Mouse (Mus musculus): ENCODE measurements around the gene Pigz. TPM values are rescaled to one million over a fixed set of nuclear protein-coding genes. Genes with fewer than 3 reads are reported as not detected.
"Not testable (repeated sequence)": the region's sequence is repeated elsewhere in the genome, so short reads cannot be mapped to it uniquely, and the experiment has no call there.

The Pigz gene
- polyA plus RNA-seq, 1 experiment from 2014 or later, result 3.1 TPM

DNA sequence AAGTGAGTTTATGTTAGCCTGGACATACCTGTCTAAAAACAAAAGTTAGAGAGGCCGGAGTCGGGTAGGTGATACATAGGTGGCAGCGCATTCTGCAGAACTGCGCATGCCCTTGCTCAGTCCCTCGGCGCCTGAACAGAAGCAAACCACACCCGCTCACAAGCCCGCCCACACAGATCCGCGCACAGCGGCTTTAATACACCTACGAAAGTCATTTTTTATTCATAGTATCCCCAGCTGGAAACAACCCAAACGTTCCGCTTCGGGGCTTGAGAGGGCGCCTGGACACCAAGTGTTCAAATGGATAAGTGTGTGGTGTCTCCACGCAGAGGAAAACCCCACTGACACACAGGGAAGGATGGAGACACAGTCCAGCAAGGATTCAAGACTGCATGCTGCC lies 2.3 kb upstream of the Pigz start:
- no peak for DNase-seq (ENCODE audit: low spot score)

DNA sequence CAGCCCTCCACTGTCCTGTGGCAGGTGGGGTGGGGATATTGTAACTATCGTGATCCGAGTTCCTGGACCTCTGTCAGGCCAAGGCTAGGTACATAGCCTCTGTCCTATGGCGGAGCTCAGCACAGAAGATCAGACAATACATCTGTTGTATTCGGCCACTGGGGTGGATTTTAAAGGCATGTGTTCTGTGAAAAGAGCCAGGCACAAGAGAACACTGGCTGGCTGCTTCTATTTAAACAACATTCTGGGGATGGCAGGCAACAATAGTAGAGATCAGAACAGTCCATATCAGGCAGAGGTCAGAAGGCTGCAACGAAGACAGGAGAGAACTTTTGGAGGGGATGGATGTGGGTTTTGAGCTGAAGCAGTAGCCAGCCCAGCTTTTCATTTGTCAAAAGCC lies 1.4 kb upstream of the Pigz start:
- DNase-seq (ENCODE audit: low spot score), result no peak

DNA sequence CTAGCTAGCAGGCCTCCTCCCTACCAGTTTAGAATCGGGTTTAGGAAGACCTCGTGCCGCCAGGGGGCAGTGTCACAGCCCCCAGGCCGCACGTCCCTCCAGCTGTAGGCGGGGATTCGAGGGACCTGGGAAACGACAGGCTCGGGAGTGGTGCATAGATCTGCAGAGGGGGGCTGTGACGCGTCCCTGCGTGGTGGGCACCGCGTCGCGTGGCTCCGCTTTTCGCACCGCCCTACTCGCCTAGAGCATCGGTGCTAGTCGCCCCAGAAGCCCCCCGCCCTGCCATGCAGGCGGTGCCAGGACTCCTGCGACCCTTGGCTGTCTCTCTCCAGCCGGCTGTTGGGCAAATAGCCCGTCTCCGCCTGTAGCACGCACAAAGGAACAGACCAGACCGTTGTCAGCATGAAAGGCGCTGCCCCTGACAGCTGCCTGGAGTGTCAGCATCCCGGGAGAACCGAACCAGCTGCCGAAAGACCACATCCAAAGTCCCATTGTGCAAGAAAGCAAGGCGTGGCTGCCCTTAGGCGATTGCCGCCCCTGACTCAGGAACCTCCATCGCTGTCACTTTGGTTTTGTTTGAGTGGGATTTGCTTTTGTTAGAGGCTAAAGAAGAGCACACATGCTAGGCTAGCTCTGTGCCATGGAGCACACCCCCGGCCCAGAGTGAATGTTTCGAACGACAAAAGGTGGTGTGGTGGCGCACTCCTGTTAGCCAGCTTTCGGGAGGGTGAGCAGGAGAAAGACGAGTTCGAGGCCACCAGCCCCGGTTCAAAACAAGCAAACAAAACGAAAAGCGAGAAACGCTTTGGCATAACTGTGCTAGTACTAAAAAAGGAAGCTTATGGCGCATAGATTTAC lies 582 bp upstream of the Pigz start:
- DNase-seq (ENCODE audit: low spot score), result peak; percentile 94

DNA sequence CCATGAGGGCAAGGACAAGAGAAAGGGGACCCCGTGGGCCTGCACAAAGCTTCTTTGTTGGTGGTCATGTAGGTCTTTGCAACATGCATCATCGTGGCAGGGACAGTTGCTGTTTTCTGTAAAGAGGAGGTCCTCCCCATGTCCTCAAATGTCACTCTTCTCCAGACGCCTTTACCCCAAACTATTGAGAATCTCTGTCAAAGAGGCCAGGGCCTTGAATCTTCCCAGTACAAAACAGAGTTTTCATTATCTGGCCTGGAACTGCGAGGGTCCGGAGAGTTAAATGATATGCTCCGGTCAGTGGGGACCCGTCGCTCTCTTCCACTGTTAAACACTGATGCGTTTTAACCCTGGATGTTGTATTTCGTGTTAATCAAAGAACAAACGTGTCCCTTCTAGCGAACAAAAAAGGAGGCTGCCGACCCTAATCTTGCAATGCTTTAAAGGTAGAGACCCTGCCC lies 929 bp downstream of the Pigz start:
- no peak for DNase-seq (ENCODE audit: low spot score)

DNA sequence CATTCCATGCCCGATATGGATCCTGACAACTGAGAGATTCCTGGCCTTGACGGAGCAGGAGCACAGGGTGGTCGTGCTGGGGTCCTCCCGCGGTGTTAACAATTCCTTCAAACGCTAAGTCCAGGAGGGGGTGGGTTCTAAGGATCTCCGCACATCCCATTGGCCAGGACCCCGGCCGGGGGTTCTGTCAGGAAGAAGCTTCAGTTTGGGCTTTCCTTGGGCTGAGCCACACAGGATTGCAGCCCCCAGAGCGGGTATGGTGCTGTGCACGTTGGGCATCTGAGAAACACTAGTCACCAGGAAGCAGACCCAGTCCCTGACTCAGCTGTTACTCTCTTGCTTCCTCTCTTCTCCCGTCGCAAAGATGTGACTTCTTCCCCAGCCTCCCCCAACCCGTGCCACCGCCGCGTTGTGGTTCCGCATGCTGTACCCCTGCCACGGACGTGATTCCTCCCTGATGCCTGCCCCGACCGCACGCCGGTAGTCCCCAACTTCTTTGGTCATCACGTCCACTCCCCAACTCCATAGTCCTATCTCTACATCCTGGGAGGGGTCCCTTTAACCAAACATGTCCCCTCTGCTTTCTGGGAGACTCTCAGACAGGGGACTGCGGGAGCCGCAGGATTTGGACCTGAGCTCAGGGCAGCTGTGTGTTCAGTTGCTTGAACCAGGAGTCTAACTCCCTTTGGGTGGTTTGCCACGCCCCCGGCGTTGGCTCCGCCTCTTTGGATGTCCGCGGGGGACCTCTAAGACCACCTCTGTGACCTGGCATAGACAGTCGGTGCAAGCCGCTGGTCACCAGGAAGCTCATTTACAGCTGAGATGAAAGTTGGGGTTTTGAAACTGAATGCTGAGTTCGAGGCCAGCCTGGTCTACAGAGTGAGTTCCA lies 1.7 kb downstream of the Pigz start:
- peak; percentile 20 for DNase-seq (ENCODE audit: low spot score)

DNA sequence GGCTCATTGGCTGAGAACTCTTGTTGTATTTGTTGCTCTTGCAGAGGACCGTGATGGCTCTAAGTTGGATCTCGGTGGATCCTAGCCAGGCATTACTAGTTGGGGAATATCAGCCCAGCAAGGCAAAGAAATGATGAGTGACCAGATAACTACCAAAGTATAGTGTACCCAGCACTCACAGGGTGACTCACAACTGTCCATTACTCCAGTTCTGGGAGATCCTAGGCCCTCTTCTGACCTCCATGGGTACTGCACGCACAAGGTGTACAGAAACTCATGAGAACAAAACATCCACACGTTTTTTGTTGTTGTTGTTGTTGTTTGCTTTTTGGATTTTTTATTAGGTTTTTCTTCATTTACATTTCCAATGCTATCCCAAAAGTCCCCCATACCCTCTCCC lies 2.9 kb downstream of the Pigz start:
- no peak for DNase-seq (ENCODE audit: low spot score)

DNA sequence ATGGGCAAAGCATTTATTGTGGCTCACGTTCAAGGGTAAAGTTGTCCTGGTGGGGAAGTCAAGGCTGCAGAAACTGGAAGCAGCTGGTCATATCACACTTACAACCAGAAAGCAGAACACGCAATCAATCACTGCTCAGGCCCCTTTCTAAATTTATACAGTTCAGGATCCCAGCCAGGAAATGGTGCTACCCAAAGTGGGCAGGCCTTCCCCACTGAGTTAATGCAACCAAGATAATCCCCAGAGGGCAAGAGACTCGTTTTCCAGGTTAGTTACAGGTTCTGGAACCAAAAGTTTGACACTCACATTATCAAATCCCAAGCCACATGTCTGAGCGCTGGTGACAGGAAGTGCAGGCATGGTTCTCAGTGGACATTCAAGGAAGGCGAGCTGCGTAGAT lies 5.2 kb downstream of the Pigz start:
- DNase-seq (ENCODE audit: low spot score), result no peak

DNA sequence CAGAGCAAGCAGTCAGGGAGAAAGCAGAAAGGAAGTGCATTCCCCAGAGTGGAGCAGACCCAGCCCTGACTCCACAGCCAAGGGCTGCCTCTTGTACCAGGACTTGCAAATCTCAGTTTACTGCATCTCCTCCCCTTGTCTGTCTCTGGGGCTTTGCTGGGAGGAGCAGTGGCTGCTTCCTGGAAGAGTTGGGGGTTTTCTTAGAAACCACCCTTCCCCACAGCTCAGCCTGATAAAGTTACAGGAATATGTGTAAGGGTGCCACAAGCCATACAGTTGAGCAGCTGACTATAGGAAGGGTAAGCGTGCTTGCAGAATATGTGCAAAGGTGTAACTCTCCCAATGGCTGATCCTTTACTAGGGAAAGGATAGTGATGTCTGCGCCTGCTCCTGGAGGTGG lies 6.9 kb downstream of the Pigz start:
- DNase-seq (ENCODE audit: low spot score), result no peak

DNA sequence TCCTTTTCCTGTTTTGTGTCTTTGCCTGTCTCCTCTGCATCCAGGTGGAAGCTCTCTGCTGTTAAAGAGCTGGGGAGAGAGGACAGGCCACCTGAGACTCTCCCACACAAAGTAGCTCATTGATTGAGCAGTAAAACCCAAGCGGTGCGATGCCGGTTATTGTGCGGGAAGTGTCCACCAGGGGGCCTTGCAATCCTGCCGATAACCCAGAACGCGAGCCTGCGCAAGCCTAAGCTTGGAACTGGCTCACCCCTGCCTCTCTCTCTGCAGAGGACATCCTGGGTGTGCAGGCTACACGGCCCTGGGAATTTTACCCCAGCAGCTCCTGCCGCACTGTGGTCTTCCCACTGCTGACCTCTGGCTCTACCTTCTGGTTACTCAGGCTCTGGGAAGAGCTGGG lies 10.3 kb downstream of the Pigz start:
- peak; percentile 78 for DNase-seq (ENCODE audit: low spot score)

DNA sequence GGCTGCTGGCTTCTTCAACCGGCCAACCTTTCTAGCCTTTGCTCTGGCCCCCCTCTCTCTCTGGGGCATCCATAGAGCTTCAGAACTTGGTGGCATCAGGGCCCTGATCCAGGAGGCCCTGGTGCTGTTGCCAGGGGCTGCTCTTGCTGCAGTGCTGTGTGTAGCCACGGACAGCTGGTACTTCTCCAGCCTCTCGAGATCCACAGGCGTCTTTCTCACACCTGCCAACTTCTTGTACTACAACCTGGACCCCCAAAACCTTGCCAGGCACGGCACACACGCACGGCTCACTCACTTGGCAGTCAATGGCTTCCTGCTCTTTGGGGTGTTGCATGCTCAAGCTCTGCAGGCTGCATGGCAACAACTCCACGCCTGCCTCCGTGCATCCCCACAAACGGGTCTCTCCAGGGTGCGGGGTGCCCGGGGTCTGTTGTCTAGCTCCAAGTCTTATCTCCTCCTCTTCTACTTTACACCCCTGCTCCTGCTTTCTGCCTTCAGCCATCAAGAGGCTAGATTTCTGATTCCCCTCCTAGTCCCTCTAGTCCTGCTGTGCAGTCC lies 11.1 kb downstream of the Pigz start:
- DNase-seq (ENCODE audit: low spot score), result no peak

DNA sequence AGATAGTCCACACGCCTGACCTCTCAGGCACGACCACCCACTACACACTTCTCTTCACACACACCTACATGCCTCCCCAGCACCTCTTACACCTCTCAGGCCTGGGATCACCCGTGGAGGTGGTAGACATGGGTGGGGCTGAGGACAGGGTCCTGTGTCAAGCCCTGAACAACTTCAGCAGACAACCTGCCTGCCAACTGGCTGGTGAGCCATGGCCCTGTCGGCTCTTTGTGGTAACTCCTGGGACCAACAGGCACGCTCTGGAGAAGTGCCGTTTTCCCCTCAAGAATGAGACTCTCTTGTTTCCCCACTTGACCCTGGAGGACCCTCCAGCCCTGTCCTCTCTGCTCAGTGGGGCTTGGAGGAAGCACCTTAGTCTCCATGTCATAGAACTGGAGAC lies 11.7 kb downstream of the Pigz start:
- no peak for DNase-seq (ENCODE audit: low spot score)

DNA sequence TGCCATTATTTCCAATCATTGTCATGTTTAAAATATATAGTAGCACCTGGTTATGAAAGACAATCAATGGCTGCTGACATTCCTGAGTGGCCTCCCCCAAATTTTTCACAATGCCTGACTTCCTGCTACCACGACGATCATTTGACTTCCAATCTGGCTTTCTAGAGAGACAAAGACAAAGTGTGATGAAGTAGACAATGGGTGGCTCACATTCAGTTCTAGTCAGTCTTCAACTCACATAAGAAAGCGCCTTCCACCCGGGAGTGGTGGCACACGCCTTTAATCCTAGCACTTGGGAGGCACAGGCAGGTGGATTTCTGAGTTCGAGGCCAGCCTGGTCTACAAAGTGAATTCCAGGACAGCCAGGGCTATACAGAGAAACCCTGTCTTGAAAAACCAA lies 12.3 kb downstream of the Pigz start:
- not testable (repeated sequence) for DNase-seq (ENCODE audit: low spot score)

DNA sequence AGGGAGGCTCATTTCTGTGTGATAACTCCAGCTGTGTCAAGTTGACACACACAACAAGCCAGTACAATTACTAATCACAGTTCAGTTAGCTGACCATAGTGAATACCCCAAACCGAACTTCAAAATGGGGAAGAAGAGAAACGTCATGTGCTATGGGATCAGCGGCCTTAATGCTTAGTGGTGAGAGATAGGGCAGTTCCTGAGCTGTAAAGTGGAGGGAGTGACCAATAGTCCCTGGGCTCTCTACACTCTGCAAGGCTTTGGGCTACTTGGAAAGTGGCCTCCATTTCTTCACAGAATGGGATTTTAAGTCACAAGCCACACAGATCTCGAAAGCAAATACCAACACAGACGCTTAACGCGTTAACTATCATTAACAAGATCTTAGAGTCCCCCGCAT lies 13.7 kb downstream of the Pigz start:
- no peak for DNase-seq (ENCODE audit: low spot score)

DNA sequence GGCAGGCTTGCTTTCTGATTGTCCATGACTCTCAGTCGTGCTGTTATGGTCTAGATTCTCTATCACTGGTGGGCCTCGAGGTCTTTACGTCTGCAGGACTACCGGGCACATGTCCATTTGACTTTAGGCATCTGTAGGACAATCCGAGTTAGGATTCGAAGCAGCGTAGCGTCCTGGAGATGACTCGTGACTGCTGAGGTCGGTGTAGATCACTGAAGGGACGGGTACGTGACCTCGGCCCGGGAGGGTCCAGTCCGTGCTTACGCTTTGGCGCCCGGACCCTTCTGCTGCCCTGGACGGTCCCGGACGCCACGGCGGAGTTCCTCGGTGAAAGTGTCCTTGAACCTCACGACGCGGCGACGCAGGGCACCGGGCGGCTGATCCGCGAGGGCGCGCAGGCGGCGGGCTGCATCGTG lies 14.3 kb downstream of the Pigz start:
- no peak for DNase-seq (ENCODE audit: low spot score)

DNA sequence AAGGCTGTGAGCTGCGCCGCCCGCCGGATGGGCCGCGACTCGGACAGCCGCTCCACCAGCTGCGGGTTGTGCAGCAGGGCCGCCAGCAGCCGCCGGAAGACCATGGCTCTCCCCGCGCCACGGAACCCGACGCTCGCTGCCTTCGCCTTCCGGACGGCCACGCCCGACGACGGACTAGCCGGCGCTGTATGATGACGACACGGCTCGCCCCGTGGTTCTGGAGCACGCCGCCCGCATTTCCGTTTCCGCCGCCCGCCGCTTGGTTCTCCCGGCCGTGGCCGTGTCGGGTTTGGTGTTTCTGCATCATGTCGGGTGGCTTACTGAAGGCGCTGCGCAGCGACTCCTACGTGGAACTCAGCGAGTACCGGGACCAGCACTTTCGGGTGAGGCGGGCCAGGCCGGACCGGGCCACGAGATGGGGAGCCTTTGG lies 14.7 kb downstream of the Pigz start, which contains the start of the genes 0610012G03Rik and Ncbp2:
TSS of gene 0610012G03Rik (minus strand) at position 150 of the 430 bp plus-strand sequence.
TSS of gene Ncbp2 (plus strand) at position 169 of the 430 bp plus-strand sequence.
- DNase-seq (ENCODE audit: low spot score), result peak; percentile 95

DNA sequence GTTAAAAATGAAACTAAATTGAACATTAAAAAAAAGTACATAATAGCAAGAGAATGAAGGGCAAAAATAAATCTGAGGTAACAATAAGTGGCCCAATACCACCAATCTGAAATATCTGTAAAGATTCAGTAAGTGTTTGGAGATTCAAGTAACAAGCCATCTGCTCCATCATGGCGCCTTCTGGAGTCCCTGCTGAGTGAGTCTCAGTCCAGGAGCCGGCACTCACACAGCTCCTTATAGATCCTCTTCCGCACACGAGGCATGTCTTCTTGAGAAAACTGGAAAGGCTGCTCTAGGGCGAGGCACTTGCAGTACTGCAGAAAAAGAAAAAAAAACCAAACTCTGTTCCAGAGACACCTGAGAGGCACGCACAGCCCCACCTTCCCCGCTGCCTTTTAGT lies 29.6 kb downstream of the Pigz start:
- DNase-seq (ENCODE audit: low spot score), result no peak

DNA sequence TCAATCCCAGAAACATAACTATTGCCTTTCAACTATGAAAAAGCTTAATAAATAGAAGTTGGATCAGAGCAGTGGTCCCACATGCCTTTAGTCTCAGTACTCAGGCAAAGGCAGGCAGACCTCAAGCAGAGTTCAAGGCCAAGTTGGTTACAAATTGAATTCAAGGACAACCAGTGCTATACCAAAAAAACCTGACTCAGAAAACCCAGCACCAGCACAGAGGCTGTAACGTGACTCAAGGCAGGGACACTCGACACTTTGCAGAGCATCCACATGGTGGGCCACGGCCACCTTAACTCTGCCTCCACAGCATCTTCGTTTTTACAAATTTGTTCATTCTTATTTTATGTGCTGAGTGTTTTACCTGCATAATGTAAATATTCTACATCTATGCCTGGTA lies 41.6 kb downstream of the Pigz start:
- no peak for DNase-seq (ENCODE audit: low spot score)

DNA sequence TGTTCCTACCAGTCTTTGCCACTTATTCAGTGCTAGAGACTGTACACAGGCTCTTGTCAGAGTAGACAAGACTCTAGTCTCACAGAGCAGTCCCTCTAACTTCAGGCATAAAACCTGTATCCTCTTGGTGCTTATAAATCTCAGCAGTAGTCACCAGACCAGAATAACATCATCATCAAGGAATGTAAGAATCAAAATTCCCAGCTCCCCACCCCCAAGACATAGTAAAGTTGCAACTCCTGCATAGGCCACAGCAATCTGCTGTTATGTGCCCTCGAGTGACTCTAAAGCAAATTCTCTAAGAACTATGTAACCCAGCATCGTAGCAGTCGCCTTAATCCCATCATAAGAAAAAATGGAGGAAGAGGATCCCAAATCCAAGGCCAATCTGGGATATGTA lies 45.9 kb downstream of the Pigz start:
- DNase-seq (ENCODE audit: low spot score), result no peak

DNA sequence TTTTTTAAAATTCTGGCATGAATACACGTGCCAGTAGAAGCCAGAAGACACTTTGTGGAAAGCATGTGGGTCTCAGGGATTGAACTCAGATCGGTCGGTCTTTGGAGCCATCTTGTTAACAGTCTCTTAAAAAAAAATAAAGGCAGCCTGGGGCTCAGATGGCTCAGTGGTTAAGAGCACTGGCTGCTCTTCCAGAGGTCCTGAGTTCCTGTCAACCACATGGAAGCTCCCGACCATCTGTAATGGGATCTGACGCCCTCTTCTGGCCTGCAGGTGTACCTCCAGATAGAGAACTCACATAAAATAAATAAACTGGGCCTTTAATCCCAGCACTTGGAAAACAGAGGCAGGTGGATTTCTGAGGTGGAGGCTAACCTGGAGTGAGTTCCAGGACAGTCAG lies 47.3 kb downstream of the Pigz start:
- DNase-seq (ENCODE audit: low spot score), result no peak

DNA sequence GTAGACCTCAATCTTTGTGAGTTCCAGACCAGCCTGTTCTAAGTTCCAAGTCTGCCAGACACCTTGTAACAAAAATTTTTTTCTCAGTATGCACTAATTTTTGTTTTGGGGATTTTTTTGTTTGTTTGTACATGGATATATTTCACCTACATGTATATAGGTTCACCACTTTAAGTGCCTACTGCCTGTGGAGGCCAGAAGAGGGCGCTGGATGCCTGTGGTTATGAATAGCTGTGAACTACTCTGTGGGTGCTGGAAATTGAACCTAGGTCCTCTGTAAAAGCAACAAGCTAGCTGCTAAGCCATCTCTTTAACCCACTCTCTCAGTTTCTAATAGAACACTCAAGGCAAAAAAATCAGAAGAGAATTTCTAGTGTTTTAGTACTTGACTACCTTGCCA lies 58.4 kb downstream of the Pigz start:
- DNase-seq (ENCODE audit: low spot score), result no peak

DNA sequence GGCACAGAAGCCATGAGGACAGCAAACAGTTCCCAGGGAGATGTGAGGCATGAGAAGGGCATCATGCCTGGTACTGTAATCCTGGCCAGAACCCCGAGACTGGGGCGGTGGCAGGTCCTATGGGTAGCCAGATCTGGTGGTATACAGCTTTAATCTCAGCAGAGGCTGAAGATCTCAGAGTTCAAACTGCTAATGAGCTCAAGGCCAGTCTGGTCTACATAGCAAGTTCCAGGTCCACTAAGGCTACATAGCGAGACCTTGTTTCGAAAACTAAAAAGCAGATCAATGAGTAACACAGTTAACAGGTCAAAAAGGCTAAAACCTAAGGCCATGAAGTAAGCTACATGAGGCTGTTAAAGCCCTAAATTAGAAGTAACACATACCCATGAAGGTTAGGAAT lies 59.5 kb downstream of the Pigz start:
- no peak for DNase-seq (ENCODE audit: low spot score)

DNA sequence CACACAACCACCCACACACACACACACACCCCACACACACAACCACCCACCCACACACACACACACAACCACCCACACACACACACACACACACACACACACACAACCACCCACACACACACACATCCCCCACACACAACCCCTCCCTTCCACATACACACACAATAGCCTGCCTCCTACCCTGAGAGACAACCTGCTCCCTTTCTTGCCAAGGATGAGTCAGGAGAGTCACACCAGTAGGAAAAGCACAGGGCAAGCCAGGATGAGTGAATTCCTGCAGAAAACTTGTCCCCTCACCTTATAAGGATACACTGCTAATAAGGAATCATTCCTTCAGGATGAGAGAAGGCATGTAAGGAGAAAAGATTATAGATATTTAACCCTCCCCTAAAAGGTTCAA lies 60.3 kb downstream of the Pigz start:
- DNase-seq (ENCODE audit: low spot score), result no peak
